Mouse (Mus musculus): Measurements from ENCODE around the gene Aimp1.

- TF ChIP-seq CTCF (IDR thresholded peaks at IDR 0.05; ENCODE audit: extremely low read depth, insufficient read depth, insufficient read length, insufficient replicate concordance) (no peak), POLR2A (IDR thresholded peaks at IDR 0.05; ENCODE audit: low read depth, low read length) (no peak)
These were observed 55.4 kb downstream of the Aimp1 start for GRCm38 (mm10) chr3:132628741-132629140.
